Mouse (Mus musculus): ENCODE data around the gene Ano6. TPM values are rescaled to one million over a fixed set of nuclear protein-coding genes. Genes with fewer than 3 reads are reported as not detected.
A peak's percentile ranks its signal among the peaks of the same experiment; 100 is the strongest.

The Ano6 gene
- polyA plus RNA-seq, 1 experiment from 2014 or later = 32.4 TPM

- H3K27me3 ChIP-seq (ENCODE audit: poor library complexity, severe bottlenecking) = no peaks in the 10 kb centered on the region
- no peaks in the 10 kb centered on the region for H3K9me3 ChIP-seq
- no peak for DNase-seq (ENCODE audit: extremely low spot score, low spot score)
- 0 out of 2 replicates have a peak overlapping the region, but pooled peaks have one; percentile 5 for H3K27ac ChIP-seq
- WGBS = 78% methylated on average over 5 of the region's 5 CpGs
- no peak overlapping the region for H3K4me3 ChIP-seq
- H3K36me3 ChIP-seq (replicated peaks) = peaks cover 18% of the 10 kb centered on the region
- peaks cover 34% of the 10 kb centered on the region for H3K4me1 ChIP-seq
Measured at GRCm38 (mm10) chr15:95805022-95805471, 14.4 kb downstream of the Ano6 start.

- Histone ChIP-seq H3K27me3 (ENCODE audit: poor library complexity, severe bottlenecking) (no peaks in the 10 kb centered on the region), H3K27ac (no peak overlapping the region), H3K36me3 (replicated peaks) (peaks cover 30% of the 10 kb centered on the region), H3K9me3 (peaks cover 3% of the 10 kb centered on the region; the same call in 1 of the 2 replicates), H3K4me1 (peaks cover 20% of the 10 kb centered on the region), H3K4me3 (no peak overlapping the region)
- no peak for DNase-seq (ENCODE audit: extremely low spot score, low spot score)
- WGBS = 78% methylated on average over 3 of the region's 3 CpGs
Measured at GRCm38 (mm10) chr15:95807908-95808307, 17.3 kb downstream of the Ano6 start.

- DNase-seq (ENCODE audit: extremely low spot score, low spot score) = no peak
- H3K36me3 ChIP-seq (replicated peaks) = peaks cover 34% of the 10 kb centered on the region
- no peak overlapping the region for H3K27ac ChIP-seq
- 95% methylated on average over 4 of the region's 4 CpGs for WGBS
- H3K4me3 ChIP-seq = no peak overlapping the region
- H3K9me3 ChIP-seq = peaks cover 3% of the 10 kb centered on the region; the same call in 1 of the 2 replicates
- H3K4me1 ChIP-seq = peaks cover 4% of the 10 kb centered on the region; the same call in 1 of the 2 replicates
- no peaks in the 10 kb centered on the region for H3K27me3 ChIP-seq (ENCODE audit: poor library complexity, severe bottlenecking)
Measured at GRCm38 (mm10) chr15:95810357-95810761, 19.7 kb downstream of the Ano6 start.

- Histone ChIP-seq H3K4me3 (no peak overlapping the region), H3K36me3 (replicated peaks) (peaks cover 34% of the 10 kb centered on the region), H3K27me3 (ENCODE audit: poor library complexity, severe bottlenecking) (no peaks in the 10 kb centered on the region), H3K4me1 (peaks cover 4% of the 10 kb centered on the region; the same call in 1 of the 2 replicates), H3K9me3 (peaks cover 3% of the 10 kb centered on the region; the same call in 1 of the 2 replicates), H3K27ac (no peak overlapping the region)
- 95% methylated on average over 8 of the region's 8 CpGs for WGBS
- DNase-seq (ENCODE audit: extremely low spot score, low spot score) = no peak
Measured at GRCm38 (mm10) chr15:95812821-95813571, 22.4 kb downstream of the Ano6 start.

- Histone ChIP-seq H3K27me3 (ENCODE audit: poor library complexity, severe bottlenecking) (no peaks in the 10 kb centered on the region), H3K36me3 (replicated peaks) (peaks cover 16% of the 10 kb centered on the region)
- 89% methylated on average over 3 of the region's 3 CpGs for WGBS
Measured at GRCm38 (mm10) chr15:95817501-95817900, 26.9 kb downstream of the Ano6 start.

DNA sequence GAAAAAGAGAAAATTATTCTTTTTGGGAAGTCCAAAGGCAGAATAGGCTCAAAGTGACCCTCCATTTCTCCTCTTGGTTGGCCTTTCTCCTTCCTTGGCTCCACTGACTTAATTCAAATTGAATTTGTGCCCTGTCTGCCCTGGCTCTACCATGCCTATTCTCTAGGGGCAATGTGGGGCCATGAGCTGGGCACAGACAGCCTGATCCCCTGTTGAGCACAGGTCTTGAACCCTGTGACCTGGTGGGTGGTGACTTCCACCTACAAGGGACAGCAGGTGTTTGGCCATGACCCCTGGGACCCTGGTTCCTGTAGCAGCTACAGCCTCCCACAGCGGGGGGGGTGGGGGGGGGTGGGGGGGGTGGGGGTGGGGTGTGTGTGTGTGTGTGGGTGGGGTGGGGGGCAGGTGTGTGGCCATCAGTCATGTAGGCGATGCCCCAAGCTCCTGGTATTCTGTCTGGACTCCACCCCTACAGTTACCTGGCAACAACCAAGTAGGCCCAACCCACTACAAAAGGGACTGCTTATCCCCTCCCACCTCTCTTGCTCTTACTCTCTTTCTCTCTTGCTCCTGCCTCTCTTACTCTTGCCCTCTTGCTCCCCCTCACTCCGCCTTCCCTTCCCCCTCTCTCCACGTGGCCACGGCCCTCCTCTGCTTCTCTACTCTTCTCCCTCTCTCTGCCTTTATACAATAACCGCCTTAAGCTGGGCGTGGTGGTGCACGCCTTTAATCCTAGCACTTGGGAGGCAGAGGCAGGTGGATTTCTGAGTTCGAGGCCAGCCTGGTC, 28.8 kb downstream of the Ano6 start:
- 78% methylated on average over 9 of the region's 9 CpGs for WGBS
- no peak for DNase-seq (ENCODE audit: extremely low spot score, low spot score)
- no peaks in the 10 kb centered on the region for H3K27me3 ChIP-seq (ENCODE audit: poor library complexity, severe bottlenecking)

More at GRCm38 (mm10) chr15:95817501-95817900, 26.9 kb downstream of the Ano6 start:
- H3K27ac ChIP-seq = no peak overlapping the region
- no peak overlapping the region for H3K4me3 ChIP-seq
- H3K9me3 ChIP-seq = peaks cover 3% of the 10 kb centered on the region; the same call in 1 of the 2 replicates
- H3K4me1 ChIP-seq = peaks cover 4% of the 10 kb centered on the region; the same call in 1 of the 2 replicates
- no peak for DNase-seq (ENCODE audit: extremely low spot score, low spot score)

DNA sequence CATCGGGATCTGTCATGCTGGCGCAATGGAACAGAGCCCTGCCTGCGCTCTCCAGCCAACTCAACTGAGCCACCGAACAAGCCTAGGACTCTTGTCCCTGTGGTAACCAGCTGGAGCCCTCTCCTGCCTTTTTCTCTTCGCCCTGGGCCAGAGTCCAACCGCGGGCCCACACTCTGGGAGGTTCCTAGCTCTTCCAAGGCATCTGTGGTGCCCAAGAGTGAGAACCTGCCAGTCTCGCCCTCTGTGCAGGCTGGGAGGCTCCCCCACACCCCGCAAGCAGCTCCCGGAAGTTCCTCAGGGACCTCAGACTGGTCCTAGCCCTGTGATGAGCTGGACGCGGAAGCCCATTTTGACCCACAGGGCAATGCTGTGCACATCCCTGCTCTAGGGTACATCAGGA, 29.5 kb downstream of the Ano6 start:
- Histone ChIP-seq H3K9me3 (no peaks in the 10 kb centered on the region), H3K27me3 (ENCODE audit: poor library complexity, severe bottlenecking) (no peaks in the 10 kb centered on the region), H3K4me3 (no peak overlapping the region), H3K36me3 (replicated peaks) (peaks cover 19% of the 10 kb centered on the region), H3K27ac (no peak overlapping the region), H3K4me1 (peaks cover 4% of the 10 kb centered on the region; the same call in 1 of the 2 replicates)
- WGBS = 92% methylated on average over 12 of the region's 12 CpGs
- DNase-seq (ENCODE audit: extremely low spot score, low spot score) = no peak

More for the DNA sequence above, 28.8 kb downstream of the Ano6 start:
- Histone ChIP-seq H3K36me3 (replicated peaks) (peaks cover 12% of the 10 kb centered on the region), H3K4me3 (no peak overlapping the region), H3K9me3 (no peaks in the 10 kb centered on the region), H3K27ac (no peak overlapping the region), H3K4me1 (peaks cover 4% of the 10 kb centered on the region; the same call in 1 of the 2 replicates)

DNA sequence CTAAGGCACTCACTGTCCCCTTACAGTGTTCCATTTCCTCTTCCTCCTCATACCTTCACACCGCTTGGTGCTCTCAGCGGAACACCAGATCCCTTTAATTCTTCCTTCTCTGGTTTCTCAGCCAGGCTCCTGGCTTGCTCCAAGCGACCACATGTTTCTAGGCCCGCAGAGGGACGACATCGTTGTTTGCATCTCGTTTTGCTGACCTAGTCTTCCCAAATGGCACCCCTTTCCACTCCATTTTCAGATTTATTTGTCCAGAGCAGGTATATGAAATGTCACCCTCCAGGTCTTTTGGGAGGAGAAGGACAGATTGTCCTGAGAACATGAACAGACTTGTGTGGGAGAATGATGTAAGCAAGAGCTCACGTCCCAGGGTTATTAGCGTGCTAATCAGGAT, 30.0 kb downstream of the Ano6 start:
- WGBS = 96% methylated on average over 9 of the region's 9 CpGs
- no peak for DNase-seq (ENCODE audit: extremely low spot score, low spot score)
- no peaks in the 10 kb centered on the region for H3K9me3 ChIP-seq
- H3K27ac ChIP-seq = no peak overlapping the region
- H3K4me3 ChIP-seq = no peak overlapping the region
- H3K36me3 ChIP-seq (replicated peaks) = peaks cover 25% of the 10 kb centered on the region
- H3K27me3 ChIP-seq (ENCODE audit: poor library complexity, severe bottlenecking) = no peaks in the 10 kb centered on the region
- peaks cover 4% of the 10 kb centered on the region; the same call in 1 of the 2 replicates for H3K4me1 ChIP-seq

DNA sequence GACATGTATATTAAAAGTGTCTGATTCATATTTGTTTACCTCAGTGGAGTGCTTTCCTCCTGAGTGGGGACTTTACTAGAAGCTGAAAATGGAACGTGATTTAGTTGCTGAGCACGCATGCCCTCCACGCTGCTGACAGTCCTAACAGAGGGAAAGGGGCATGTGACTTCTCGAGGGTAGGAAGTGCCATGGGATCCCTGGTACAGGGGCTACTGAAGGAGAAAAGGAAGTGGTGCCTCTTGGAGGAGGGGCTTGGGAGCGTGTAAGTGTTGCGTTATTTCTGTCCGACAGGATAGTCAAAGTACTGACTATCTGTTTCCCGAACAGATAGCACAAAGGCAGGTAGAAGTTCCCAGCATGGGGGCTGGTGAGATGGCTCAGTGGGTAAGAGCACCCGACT, 31.5 kb downstream of the Ano6 start:
- no peak for DNase-seq (ENCODE audit: extremely low spot score, low spot score)
- peaks cover 25% of the 10 kb centered on the region for H3K36me3 ChIP-seq (replicated peaks)
- H3K4me3 ChIP-seq = no peak overlapping the region
- H3K4me1 ChIP-seq = peaks cover 8% of the 10 kb centered on the region
- no peaks in the 10 kb centered on the region for H3K27me3 ChIP-seq (ENCODE audit: poor library complexity, severe bottlenecking)
- H3K9me3 ChIP-seq = no peaks in the 10 kb centered on the region
- 93% methylated on average over 9 of the region's 9 CpGs for WGBS
- no peak overlapping the region for H3K27ac ChIP-seq

DNA sequence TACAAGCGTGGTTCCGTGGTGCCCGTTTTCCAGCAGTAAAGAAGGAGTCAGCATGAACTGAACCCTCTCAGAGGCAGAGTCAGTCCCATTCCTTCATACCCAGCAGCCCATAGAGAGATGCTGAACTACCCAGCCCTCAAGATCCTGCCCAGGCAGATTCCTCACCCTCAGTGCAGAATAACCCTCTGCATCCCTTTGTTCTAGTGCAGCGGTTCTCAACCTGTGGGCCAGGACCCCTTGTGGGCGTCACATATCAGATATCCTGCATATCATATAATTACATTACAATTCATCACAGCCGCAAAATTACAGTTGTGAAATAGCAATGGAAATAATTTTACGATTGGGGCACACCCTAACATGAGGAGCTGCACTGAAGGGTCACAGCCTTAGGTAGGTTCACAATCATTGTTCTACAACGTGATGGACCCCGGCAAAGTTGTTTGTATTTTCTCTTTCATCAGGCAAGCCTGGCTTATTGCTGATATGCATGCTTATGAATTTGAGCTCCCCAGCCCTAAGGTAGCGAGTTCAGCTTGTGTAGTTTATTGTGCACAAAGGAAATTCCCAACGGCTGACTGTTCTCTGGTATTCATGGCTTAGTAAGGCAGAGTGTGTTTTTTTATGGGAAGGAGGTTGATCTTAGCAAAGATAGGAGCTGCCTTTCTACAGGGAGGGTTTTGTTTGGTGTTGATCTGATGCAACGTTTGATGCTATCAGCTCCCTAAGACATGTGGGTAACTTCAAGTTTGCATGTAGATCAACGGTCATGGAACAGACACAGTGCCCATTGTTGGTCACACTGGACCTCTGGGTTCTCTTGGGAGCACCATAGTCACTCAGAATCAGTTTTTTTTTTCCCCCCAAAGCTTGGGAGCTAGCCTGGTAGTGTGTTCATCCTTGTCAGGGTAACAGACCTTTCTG, 33.0 kb downstream of the Ano6 start:
- H3K4me1 ChIP-seq = peaks cover 20% of the 10 kb centered on the region
- H3K4me3 ChIP-seq = no peak overlapping the region
- DNase-seq (ENCODE audit: extremely low spot score, low spot score) = no peak
- WGBS = 94% methylated on average over 13 of the region's 13 CpGs
- peaks cover 25% of the 10 kb centered on the region for H3K36me3 ChIP-seq (replicated peaks)
- H3K27me3 ChIP-seq (ENCODE audit: poor library complexity, severe bottlenecking) = no peaks in the 10 kb centered on the region
- no peaks in the 10 kb centered on the region for H3K9me3 ChIP-seq
- no peak overlapping the region for H3K27ac ChIP-seq

DNA sequence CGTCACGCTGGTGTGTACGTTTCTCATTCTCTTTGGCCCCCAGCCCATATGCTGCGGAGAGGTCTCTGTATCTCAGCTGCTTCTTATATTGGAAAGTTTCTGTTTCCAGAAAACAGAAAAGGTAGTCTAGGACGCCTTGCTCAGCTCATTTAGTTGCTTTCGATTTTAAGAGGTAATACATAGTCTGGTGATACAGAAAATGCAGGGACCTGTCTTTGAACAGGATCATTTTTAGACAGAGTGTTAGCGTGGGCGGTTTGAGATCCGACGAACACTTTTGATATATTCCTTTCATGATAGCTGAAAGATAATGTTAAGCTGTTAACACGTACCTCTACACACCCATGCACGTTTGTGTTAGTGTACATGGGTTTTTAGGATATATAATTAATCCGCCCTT, 35.9 kb downstream of the Ano6 start:
- no peak for DNase-seq (ENCODE audit: extremely low spot score, low spot score)
- WGBS = 93% methylated on average over 13 of the region's 13 CpGs

DNA sequence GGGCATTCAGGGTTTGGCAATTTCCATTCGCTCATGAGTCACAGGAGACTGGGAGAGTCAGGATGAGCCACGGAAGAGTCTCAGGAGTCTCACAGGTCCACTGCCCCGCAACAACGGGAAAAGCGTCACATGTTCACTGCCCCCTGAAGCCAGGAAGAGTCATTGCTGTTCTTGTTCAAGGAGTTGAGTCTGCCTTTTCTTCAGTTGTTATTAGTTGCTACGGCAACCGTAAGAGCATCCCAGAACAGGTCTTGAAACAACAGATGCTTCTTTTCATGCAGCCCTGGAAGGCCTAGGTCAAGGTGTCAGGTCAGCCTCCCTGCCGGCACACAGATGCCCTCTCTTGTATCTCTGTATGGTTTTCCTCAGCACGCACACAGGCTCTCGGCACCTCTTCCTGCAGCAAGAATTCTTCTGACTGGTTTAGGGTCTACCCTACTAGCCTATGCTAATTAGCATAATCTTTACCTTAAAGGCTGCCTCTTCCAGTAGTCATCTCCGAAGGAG, 36.9 kb downstream of the Ano6 start:
- Histone ChIP-seq H3K27ac (peak overlapping the region; percentile 40; the same call in 1 of the 2 replicates), H3K4me1 (peaks cover 42% of the 10 kb centered on the region), H3K9me3 (no peaks in the 10 kb centered on the region), H3K27me3 (ENCODE audit: poor library complexity, severe bottlenecking) (no peaks in the 10 kb centered on the region), H3K4me3 (peak overlapping the region; percentile 5; the same call in 1 of the 2 replicates), H3K36me3 (replicated peaks) (peaks cover 17% of the 10 kb centered on the region)
- 32% methylated on average over 11 of the region's 11 CpGs for WGBS
- DNase-seq (ENCODE audit: extremely low spot score, low spot score) = peak; percentile 56

More for the DNA sequence above, 35.9 kb downstream of the Ano6 start:
- Histone ChIP-seq H3K4me3 (no peak overlapping the region), H3K9me3 (no peaks in the 10 kb centered on the region), H3K36me3 (replicated peaks) (peaks cover 17% of the 10 kb centered on the region), H3K27me3 (ENCODE audit: poor library complexity, severe bottlenecking) (no peaks in the 10 kb centered on the region), H3K4me1 (peaks cover 42% of the 10 kb centered on the region), H3K27ac (no peak overlapping the region)
